Mouse (Mus musculus): ENCODE measurements around the gene 5330417C22Rik.

Gene 5330417C22Rik

DNA sequence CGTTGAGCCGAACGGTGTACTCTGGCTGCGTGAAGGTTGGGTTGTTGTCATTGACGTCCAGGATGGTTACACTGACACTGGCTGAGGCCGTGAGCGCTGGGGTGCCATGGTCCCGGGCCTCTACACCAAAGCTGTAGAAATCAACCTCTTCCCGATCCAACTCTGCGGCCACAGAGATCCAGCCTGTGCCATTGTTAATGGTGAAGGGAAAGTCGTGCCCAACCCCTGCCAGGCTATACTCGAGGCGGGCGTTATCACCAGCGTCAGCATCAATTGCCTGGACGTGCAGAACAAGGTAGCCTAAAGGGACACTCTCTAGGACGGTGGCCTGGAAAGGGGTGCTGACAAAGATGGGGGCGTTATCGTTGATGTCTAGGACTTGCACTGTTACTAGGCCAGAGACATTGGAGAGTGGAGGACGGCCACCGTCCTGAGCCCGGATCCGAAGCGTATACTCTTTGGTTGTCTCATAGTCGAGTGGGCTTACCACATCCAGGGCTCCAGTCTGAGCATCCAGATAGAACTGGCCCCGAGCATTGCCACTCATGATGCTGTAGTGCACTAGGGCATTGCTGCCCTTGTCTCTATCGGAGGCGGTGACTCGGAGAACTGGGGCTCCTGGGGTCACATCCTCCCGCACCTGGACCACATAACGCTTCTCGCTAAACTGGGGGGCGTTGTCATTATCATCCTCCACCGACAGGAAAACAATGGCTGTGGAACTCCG, 122.5 kb downstream of the 5330417C22Rik start:
- no peak for DNase-seq (ENCODE audit: low spot score)

DNA sequence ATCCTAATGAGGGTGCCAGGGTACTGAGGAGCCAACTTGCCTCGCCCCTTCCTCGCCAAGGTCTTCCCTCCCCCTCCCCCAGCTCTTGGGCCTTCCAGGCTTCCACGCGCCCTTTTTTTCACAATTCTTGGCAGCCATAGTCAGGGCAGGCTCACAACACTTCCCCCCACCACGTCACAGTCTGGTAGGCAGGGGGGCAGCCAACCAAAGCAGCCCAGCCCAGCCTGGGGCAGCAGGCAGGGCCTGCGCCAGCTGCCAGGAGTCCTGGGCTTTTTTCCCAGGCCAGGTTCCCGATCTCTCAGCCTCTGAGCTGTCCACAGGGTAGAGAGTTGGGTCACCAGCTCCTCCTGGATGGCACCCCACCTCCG, 124.6 kb downstream of the 5330417C22Rik start:
- DNase-seq (ENCODE audit: low spot score): no peak

DNA sequence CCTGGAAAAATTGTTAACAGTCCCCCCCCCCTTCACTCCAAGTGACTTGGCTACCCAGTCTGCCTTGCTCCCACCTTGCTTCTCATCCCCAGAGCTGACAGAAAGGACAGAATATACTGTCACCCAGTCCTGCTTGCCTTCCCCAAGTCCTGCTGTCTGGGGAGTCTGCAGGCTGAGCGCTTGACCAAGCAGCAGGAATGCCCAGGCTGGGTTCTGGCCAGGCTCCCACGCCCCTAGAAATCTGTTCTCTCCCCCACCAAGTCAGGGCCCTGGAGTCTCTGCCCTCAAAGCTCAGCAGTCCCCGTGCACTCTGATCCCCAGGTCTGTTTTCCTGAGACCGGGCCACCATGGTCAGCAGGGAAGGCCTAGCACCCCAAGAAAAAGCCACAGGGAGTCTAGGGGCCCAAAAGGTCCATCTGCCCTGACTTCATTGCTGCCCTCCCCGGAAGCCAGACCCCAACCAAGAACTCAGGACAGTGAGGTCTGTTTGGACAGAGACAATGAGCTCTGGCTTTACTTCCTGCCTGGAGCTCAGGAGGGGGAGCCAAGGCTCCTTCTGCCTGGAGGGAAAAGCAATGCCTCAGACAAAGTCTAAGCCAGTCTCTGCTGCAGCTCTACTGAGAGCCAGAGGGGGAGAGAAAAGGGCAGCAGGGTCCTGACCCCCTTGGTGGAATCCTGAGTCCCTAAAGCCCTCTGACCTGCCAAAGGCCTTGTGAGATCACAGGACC, 125.1 kb downstream of the 5330417C22Rik start:
- no peak for DNase-seq (ENCODE audit: low spot score)

DNA sequence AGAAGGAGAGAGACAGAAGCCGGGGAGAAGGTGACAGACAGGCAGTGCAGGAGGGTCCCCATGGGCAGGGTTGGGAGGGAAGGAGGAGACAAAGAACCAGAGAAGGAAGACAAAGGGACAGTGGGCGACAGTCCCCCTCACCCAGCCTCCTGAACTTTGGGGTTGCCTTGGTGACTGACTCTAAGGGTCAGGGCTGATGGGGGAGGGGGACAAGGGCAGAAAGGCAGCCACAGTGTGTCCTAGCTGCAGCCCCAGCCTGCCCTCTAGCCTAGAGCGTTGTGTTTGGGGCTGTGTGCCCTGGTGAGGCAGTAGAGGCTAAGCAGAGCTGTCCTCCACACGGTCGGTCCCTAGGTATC, 126.0 kb downstream of the 5330417C22Rik start:
- DNase-seq (ENCODE audit: low spot score): no peak

DNA sequence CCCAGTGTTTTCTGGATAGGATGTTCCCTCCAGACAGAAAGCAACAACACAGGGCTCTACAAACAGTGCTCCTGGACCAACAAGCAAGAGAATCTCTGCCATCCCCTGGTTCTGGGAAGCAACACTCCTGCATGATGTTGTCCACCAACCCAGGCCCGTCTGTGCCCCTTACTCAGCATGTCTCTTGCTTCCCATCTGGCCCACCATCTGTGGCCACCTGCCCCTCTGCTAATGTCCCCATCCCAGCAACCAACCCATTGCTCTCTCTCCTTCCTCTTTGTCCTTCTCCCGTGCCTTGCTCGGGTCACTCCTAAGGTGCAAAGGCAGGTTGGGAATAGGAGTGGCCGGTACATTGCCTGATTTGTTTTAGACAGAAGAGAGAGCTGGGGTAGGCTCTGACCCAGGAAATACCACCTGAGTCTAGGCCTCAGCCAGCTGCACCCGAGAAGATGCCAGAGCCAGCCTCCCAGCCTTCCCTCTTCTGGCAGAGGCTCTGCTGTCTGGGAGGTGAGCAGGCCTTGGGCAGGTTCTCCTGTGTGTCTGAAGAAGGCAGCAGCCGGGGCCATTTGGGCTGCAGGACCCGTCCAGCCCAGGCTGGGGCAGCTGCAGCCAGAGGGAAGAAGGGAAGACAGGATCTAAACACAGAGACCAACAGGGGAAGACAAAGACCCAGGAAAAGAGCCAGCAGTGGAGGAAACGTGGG, 126.5 kb downstream of the 5330417C22Rik start:
- no peak for DNase-seq (ENCODE audit: low spot score)

DNA sequence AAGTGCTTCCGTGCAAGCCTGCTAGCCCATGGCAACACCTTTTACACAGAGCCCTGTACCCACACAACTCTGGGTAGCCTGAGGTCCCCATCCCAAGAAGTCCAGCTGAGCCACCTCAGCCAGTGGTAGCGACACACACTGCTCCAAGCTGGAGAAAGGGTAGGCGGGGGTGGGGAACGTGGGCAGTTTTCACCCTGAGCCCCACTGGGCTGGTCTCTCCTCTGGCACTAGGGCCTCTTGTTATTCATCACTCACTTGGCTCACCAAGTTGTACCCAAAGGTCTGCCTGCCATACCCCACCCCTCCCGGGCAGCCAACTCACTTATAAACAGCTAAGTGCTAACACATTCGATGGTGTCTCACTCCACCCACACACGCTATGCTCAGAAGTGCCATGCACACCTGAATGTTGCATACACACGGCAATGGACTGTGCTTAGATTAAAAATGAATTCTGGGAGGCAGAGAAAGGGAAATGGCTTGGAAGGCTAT, 127.8 kb downstream of the 5330417C22Rik start:
- DNase-seq (ENCODE audit: low spot score): no peak

DNA sequence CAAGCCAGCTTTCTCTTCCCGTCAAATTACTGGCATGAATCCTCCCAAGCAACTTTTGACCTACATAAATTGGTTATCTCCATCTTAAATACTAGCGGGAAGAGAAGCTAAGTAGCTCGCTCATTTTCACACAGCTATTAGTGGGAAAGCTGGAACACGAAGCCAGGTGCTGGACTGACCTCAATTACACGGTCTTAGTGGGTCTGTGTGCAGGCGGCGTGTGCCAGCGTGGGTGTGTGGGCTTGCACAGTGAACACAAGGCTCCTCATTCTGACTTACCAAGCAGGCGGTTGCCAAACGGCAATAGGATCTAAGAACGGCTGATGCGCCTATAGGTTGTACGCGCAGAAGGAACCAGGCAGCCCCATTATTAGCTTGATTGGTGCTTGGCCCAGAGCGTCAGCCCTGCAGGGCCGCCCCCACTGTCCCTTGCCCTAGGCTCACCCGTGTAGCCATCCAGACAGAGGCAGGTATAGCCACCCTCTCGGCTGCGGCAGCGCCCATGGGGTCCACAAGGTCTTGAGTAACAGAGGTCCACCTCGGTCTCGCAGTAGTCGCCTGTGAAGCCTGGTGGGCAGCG, 129.9 kb downstream of the 5330417C22Rik start:
- no peak for DNase-seq (ENCODE audit: low spot score)

Measured in T-cell, adult 2 months (primary cell).